Mouse (Mus musculus): ENCODE measurements around the gene Ccdc7a. TPM values are rescaled to one million over a fixed set of nuclear protein-coding genes. Genes with fewer than 3 reads are reported as not detected.
"Not testable (repeated sequence)": the region's sequence is repeated elsewhere in the genome, so short reads cannot be mapped to it uniquely, and the experiment has no call there.

The Ccdc7a gene
- not detected for total RNA-seq (2021)

- intact Hi-C loops (cut with DNase I); DNase-seq (ENCODE audit: low spot score in 2 of 2): not testable (repeated sequence)
Observed at GRCm38 (mm10) chr8:129065417-129065816, at the start of gene Ccdc7a. Gene Ccdc7a, minus strand, starts transcription at chr8:129065517.

- intact Hi-C loops (cut with DNase I); DNase-seq (ENCODE audit: low spot score in 2 of 2): not testable (repeated sequence)
Observed at GRCm38 (mm10) chr8:129066834-129067233, 1.5 kb upstream of the Ccdc7a start, which contains the start of gene Ccdc7b. Gene Ccdc7b, plus strand, starts transcription at chr8:129067134.

DNA sequence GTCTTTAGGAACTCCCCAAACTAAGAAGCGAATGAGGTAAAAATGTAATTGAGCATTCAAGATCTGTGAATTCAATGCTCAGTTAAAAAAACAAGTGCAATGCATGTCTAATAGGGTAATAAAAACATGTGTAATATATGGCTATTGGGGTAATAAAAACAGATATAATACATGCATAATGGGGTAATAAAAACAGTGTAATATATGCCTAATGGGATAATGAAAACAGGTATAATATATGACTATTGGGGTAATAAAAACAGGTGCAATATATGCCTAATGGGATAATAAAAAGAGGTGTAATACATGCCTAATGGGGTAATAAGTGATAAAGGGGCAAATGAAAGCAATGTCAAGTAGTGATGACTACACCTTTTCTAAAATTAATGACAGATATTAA is 73.9 kb downstream of the Ccdc7a start:
- intact Hi-C loops (cut with DNase I): no loop called here
- DNase-seq (ENCODE audit: low spot score in 2 of 2): no peak

GRCm38 (mm10) chr8:128948941-128949340 is 116.4 kb downstream of the Ccdc7a start:
- intact Hi-C loops (cut with DNase I); DNase-seq (ENCODE audit: low spot score in 2 of 2): not testable (repeated sequence)

GRCm38 (mm10) chr8:128941022-128941641 is 124.2 kb downstream of the Ccdc7a start:
- intact Hi-C loops (cut with DNase I): not testable (repeated sequence)
- DNase-seq (ENCODE audit: low spot score in 2 of 2): peak; percentile 33 to 52

GRCm38 (mm10) chr8:128933446-128933845 is 131.9 kb downstream of the Ccdc7a start:
- intact Hi-C loops (cut with DNase I): no loop called here
- DNase-seq (ENCODE audit: low spot score in 2 of 2): no peak

GRCm38 (mm10) chr8:128882719-128883118 is 182.6 kb downstream of the Ccdc7a start:
- DNase-seq (ENCODE audit: low spot score in 2 of 2): no peak

DNA sequence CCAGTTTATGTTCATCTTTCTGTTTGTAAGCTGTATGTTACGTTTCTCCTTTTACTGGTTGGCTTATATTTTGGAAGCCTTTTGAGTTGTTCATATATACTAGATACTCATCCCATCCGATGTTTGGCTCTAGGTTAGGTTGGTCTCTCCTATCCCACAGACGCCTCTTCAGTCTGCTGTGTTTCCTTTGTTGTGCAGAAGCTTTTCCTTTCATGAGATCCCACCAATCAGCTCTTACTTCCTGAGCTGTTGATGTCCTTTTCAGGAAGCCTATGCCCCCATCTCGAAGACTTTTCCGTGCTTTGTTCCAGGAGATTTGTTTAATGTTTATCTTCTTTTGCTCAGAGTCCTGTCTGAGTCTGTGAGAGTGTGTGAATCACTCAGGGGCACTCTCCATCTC is 221.6 kb downstream of the Ccdc7a start:
- intact Hi-C loops (cut with DNase I): no loop called here

More at GRCm38 (mm10) chr8:128882719-128883118, 182.6 kb downstream of the Ccdc7a start:
- intact Hi-C loops (cut with DNase I): no loop called here

GRCm38 (mm10) chr8:128812521-128812920 is 252.8 kb downstream of the Ccdc7a start:
- intact Hi-C loops (cut with DNase I): no loop called here
- no peak for DNase-seq (ENCODE audit: low spot score in 2 of 2)

More for the DNA sequence above, 221.6 kb downstream of the Ccdc7a start:
- no peak for DNase-seq (ENCODE audit: low spot score in 2 of 2)

GRCm38 (mm10) chr8:128798594-128798993 is 266.7 kb downstream of the Ccdc7a start, which contains the start of gene Gm3952:
Gene Gm3952, minus strand, starts transcription at chr8:128798694.
- intact Hi-C loops (cut with DNase I): no loop called here
- no peak for DNase-seq (ENCODE audit: low spot score in 2 of 2)

DNA sequence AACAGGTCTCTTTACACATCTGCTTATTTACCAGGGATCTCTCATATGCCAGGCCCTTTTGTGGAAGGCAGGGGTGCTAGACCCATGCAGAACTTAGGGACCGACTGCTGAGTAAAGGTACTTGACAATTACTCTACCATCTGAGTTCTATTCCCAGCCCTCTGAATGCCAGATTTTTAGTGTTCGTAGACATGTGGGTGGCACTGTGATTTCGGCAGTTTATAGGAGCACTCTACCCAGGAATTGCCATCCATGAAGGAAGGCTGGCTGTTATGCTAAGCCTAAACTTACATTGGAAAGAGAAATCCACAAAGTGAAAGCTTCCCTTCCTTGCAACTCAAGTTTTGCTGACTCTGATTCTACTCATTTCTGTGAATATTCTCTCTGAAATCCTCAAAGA is 329.6 kb downstream of the Ccdc7a start:
- DNase-seq (ENCODE audit: low spot score in 2 of 2): no peak

GRCm38 (mm10) chr8:128734118-128734517 is 331.2 kb downstream of the Ccdc7a start:
- intact Hi-C loops (cut with DNase I): no loop called here

More for the DNA sequence above, 329.6 kb downstream of the Ccdc7a start:
- intact Hi-C loops (cut with DNase I): no loop called here

DNA sequence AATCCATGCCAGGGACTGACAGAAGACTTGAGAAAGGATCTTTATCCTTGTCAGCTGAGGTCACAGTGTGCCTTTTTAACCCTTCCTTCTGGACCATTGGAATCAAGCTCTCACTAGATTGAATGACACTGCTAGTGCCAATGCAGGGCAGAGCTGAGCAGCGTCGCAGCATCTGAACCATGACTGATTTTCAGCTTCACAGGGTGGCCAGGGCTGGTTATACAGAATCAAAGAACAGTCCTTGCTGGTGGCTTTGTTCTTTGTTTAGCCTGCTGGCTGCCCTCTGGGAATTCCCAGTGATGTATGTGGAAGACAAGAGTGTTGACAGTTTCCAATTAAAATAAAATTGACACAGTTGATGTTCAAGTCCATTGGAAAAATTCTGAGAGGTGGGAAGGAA is 333.1 kb downstream of the Ccdc7a start:
- no peak for DNase-seq (ENCODE audit: low spot score in 2 of 2)
- intact Hi-C loops (cut with DNase I): no loop called here

More at GRCm38 (mm10) chr8:128734118-128734517, 331.2 kb downstream of the Ccdc7a start:
- DNase-seq (ENCODE audit: low spot score in 2 of 2): no peak

DNA sequence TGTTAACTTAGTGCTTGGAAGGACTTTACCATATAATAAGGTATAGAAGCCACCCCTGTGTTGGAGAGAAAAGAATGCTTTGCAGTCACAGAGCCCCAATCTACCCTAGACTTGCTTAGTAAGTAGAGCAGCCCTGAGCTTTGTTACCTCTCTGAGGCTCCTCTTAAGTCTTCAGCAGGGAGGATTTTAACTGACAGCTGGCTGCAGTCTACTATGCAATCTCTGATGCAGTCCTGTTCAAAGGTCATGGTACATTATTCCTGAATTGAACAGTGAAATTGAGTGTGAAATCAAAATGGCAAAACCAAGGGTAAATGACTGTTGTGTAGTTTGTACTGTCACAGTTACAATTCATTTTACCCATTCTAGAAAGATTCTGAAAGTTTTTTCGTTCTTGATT is 338.1 kb downstream of the Ccdc7a start:
- DNase-seq (ENCODE audit: low spot score in 2 of 2): no peak
- intact Hi-C loops (cut with DNase I): no loop called here

DNA sequence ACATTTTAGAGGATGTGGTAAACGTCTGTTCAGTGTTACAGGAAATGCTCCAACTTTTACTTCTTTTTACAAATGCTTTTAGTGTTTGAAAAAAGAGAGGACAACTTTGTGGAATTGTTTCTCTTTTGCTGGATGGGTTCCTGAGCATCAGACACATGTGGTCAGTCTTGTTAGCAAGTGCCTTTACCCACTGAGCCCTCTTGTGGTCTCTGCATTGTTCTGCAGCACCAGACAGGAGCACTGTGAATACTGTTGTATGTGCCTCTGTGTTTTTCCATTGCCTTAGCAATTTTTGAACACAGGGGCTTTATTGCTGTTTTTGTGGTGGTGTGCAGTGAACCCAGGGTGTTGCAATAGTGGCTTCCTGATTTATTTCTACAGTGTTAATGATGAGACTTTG is 340.5 kb downstream of the Ccdc7a start:
- intact Hi-C loops (cut with DNase I): loop anchor here (2.0 kb wide), 1 partner anchor 70 kb away; no protein-coding TSS in a partner anchor
- no peak for DNase-seq (ENCODE audit: low spot score in 2 of 2)

- intact Hi-C loops (cut with DNase I): no loop called here
- peak in 1 of 2 experiments; percentile 32 for DNase-seq (ENCODE audit: low spot score in 2 of 2)
Observed at GRCm38 (mm10) chr8:128716184-128716583, 349.1 kb downstream of the Ccdc7a start.

DNA sequence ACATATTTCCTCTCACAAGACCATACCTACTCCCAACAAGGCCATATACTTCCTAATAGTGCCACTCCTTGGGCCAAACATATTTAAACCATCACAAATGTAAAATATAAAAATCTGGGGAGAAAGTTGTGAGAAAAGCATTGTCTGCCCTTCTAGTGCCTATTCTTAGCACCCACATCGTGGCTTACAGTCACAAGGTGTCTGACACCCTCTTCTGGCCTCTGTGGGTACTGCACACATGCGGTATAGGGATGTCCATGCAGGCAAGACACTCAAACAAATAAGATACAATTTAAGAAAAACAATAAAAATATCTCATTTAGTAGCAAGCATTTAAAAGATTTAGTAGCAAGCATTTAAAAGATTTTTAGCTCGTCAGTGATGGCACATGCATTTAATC is 356.1 kb downstream of the Ccdc7a start:
- intact Hi-C loops (cut with DNase I): loop anchor here (2.0 to 5.0 kb wide), 2 partner anchors 24 to 57 kb away; partner anchors contain the start of gene Itgb1
- peak; percentile 36 to 66 for DNase-seq (ENCODE audit: low spot score in 2 of 2)

- intact Hi-C loops (cut with DNase I): loop anchor here (5.0 kb wide), 1 partner anchor 53 kb away; no protein-coding TSS in a partner anchor
- DNase-seq (ENCODE audit: low spot score in 2 of 2): no peak
Observed at GRCm38 (mm10) chr8:128704836-128705235, 360.5 kb downstream of the Ccdc7a start.

- DNase-seq (ENCODE audit: low spot score in 2 of 2): no peak
- intact Hi-C loops (cut with DNase I): no loop called here
Observed at GRCm38 (mm10) chr8:128704376-128704775, 360.9 kb downstream of the Ccdc7a start.

DNA sequence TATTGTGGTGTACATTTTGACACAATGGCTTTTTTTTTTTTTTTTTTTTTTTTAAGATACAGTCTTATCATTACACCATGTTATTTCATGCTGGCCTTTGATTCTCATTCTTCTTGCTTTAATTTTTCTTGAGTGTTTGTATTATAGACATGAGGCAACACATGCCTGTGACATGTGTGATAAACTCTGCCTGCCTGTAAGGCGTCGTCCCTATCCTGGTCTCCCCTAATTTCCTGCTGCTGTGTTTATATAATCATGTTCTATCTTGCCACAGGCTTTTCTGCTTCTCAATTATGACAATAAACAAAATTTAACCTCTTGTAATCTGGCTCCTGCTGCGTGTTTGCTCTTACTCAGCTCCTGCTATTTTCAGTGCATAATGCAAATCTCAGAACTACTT is 367.4 kb downstream of the Ccdc7a start:
- no peak for DNase-seq (ENCODE audit: low spot score in 2 of 2)
- intact Hi-C loops (cut with DNase I): no loop called here

DNA sequence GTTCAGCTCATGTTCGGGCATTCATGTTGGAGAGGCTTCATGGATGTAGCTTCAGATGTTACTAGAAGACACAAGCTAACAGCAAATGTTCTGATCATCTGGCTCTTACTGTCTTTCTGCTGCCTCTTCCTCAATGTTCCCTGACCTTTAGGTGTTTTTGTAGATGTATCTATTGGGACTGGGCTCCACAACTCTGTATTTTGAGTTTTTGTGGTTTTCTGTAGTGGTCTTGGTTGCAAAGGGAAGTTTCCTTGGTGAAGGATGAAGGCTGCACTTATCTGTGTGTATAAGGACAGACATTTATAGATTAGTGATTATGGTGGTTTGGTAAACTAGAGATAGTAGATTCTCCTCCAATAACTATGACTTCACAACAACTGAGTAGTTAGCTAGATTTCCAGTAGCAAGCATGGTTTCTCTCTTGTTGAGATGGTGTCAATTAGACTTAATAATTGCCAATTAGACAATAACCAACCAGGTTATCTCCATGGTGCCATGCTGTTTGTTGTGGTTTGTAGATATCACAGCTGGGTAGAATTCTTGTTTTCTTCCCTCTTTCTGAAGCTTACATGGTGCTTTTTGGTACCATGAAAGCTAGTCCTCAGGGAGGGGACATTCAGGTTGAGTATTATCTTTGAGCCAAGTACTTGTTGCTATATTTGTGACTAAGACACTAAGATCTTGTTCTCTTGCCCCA is 368.5 kb downstream of the Ccdc7a start:
- intact Hi-C loops (cut with DNase I): no loop called here
- DNase-seq (ENCODE audit: low spot score in 2 of 2): no peak
